26 mouse cellular contexts compared by ENCODE assay signal in the genomic region with DNA sequence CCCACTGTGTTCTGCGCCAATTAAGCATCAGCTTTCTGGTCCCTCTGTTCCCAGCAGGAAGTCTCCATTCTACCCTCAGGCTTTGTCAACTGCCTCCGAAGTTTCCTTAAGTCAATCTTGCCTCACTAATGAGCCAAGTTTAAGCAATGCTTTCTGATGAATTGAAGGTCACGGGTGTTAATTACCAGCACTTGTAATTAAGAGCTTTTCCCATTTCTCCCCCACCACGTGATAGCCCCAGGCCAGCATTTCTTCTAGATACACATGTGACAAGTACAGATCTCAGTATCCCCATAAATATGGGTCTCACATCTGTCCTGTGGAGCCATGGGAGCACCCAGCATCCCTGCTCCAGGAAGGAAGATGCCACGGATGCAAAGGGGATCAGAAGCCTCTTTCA. TPM values are rescaled to one million over a fixed set of nuclear protein-coding genes. Genes with fewer than 3 reads are reported as not detected.
A peak's percentile ranks its signal among the peaks of the same experiment; 100 is the strongest.
DNase-seq lines count a peak whose midpoint lies in the region; ATAC-seq and TF ChIP-seq lines count a peak whose summit lies in the region.
"Had no signal": no experiment of that assay in that cellular context is flagged by ENCODE, and none has a peak within 500 bp of the region (broad histone marks: within the 10 kb centered on the region; RNA-seq: fewer than 3 reads in every experiment).

No protein-coding gene starts in this region.

- TF ChIP-seq CTCF in brain, embryonic 14.5 days (IDR thresholded peaks at IDR 0.05; ENCODE audit: borderline replicate concordance, extremely low read depth, insufficient read depth, insufficient read length), result no peak

- H3K27ac ChIP-seq in forebrain, embryonic 10.5 days, result no peak overlapping the region
- H3K27ac ChIP-seq in forebrain, embryonic 13.5 days, result no peak overlapping the region
- no peak overlapping the region for H3K27ac ChIP-seq in hindbrain, embryonic 14.5 days
- H3K27ac ChIP-seq in hindbrain, embryonic 13.5 days, result no peak overlapping the region
- H3K27ac ChIP-seq: embryonic facial prominence, embryonic 12.5 days; embryonic facial prominence, embryonic 15.5 days; gastrocnemius, adult 2 months; hindbrain, embryonic 10.5 days; hindbrain, embryonic 15.5 days had no signal

- H3K27me3 ChIP-seq in forebrain, embryonic 10.5 days (ENCODE audit: poor library complexity, severe bottlenecking), result peaks cover 7% of the 10 kb centered on the region; the same call in 1 of the 2 replicates
- H3K27me3 ChIP-seq in forebrain, embryonic 13.5 days, result no peaks in the 10 kb centered on the region
- no peaks in the 10 kb centered on the region for H3K27me3 ChIP-seq in hindbrain, embryonic 14.5 days (ENCODE audit: control insufficient read depth, insufficient read depth, low read length)
- H3K27me3 ChIP-seq in hindbrain, embryonic 13.5 days, result no peaks in the 10 kb centered on the region
- H3K27me3 ChIP-seq: CH12.LX; embryonic facial prominence, embryonic 12.5 days; embryonic facial prominence, embryonic 15.5 days; hindbrain, embryonic 15.5 days; Patski had no signal

- ATAC-seq in forebrain, embryonic 13.5 days, result no peak
- no peak for ATAC-seq in hindbrain, embryonic 14.5 days (ENCODE audit: low FRiP score)
- ATAC-seq in hindbrain, embryonic 13.5 days (ENCODE audit: low FRiP score), result no peak
- ATAC-seq: forebrain, embryonic 16.5 days; Patski had no signal

- H3K4me3 ChIP-seq in forebrain, embryonic 10.5 days, result no peak overlapping the region
- no peak overlapping the region for H3K4me3 ChIP-seq in forebrain, embryonic 13.5 days
- no peak overlapping the region for H3K4me3 ChIP-seq in hindbrain, embryonic 14.5 days (replicated peaks; ENCODE audit: low read length)
- H3K4me3 ChIP-seq in hindbrain, embryonic 13.5 days, result no peak overlapping the region
- H3K4me3 ChIP-seq: embryonic facial prominence, embryonic 12.5 days; embryonic facial prominence, embryonic 15.5 days; gastrocnemius, adult 2 months; hindbrain, embryonic 10.5 days; hindbrain, embryonic 15.5 days had no signal

- H3K9me3 ChIP-seq in forebrain, embryonic 10.5 days, result peaks cover 4% of the 10 kb centered on the region; the same call in 1 of the 2 replicates
- no peaks in the 10 kb centered on the region for H3K9me3 ChIP-seq in forebrain, embryonic 13.5 days (replicated peaks)
- H3K9me3 ChIP-seq in hindbrain, embryonic 14.5 days (ENCODE audit: control insufficient read depth, low read length), result no peaks in the 10 kb centered on the region
- no peaks in the 10 kb centered on the region for H3K9me3 ChIP-seq in hindbrain, embryonic 13.5 days
- H3K9me3 ChIP-seq: embryonic facial prominence, embryonic 12.5 days; embryonic facial prominence, embryonic 15.5 days; hindbrain, embryonic 10.5 days; hindbrain, embryonic 15.5 days had no signal

- H3K4me2 ChIP-seq in forebrain, embryonic 13.5 days, result no peak overlapping the region
- H3K4me2 ChIP-seq in hindbrain, embryonic 14.5 days (replicated peaks), result no peak overlapping the region
- no peak overlapping the region for H3K4me2 ChIP-seq in hindbrain, embryonic 13.5 days
- H3K4me2 ChIP-seq: embryonic facial prominence, embryonic 12.5 days; embryonic facial prominence, embryonic 15.5 days; heart, embryonic 11.5 days; hindbrain, embryonic 15.5 days had no signal

- 41% methylated on average over 5 of the region's 5 CpGs for WGBS in forebrain, embryonic 10.5 days
- 20% methylated on average over 5 of the region's 5 CpGs for WGBS in forebrain, embryonic 13.5 days
- 50% methylated on average over 5 of the region's 5 CpGs for WGBS in hindbrain, embryonic 14.5 days
- WGBS in hindbrain, embryonic 13.5 days, result 48% methylated on average over 5 of the region's 5 CpGs

- TF ChIP-seq POLR2A in brain, embryonic 14.5 days (IDR thresholded peaks at IDR 0.05; ENCODE audit: borderline replicate concordance, extremely low read depth, insufficient read depth, insufficient read length, poor library complexity, severe bottlenecking), result no peak

- peak; percentile 40 for DNase-seq in forebrain, embryonic 10.5 days (ENCODE audit: extremely low spot score, low spot score)
- DNase-seq in hindbrain, embryonic 14.5 days (ENCODE audit: low spot score), result peak; percentile 44
- peak; percentile 82 for DNase-seq in brain, embryonic 14.5 days (ENCODE audit: low read depth)
- peak; percentile 45 for DNase-seq in retina, postnatal 1 day
- DNase-seq in B cell, adult 2 months, result no peak
- DNase-seq: adrenal gland, postnatal 10 days; adrenal gland, postnatal 36 days; cerebellum, adult 11 months; cerebellum, adult 2 months; cerebellum, adult 9-11 months; cerebellum, postnatal 25 days; gastrocnemius, adult 2 months; gastrocnemius, postnatal 14 days; heart, adult 11 months; heart, postnatal 36 days had no signal

- no peak overlapping the region for H3K9ac ChIP-seq in forebrain, embryonic 13.5 days
- H3K9ac ChIP-seq in hindbrain, embryonic 14.5 days, result no peak overlapping the region
- no peak overlapping the region for H3K9ac ChIP-seq in hindbrain, embryonic 13.5 days
- H3K9ac ChIP-seq: embryonic facial prominence, embryonic 12.5 days; embryonic facial prominence, embryonic 15.5 days; hindbrain, embryonic 15.5 days had no signal

- no peaks in the 10 kb centered on the region for H3K36me3 ChIP-seq in forebrain, embryonic 10.5 days (replicated peaks)
- H3K36me3 ChIP-seq in forebrain, embryonic 13.5 days (ENCODE audit: poor library complexity, severe bottlenecking), result no peaks in the 10 kb centered on the region
- no peaks in the 10 kb centered on the region for H3K36me3 ChIP-seq in hindbrain, embryonic 14.5 days (replicated peaks; ENCODE audit: control insufficient read depth, insufficient read depth)
- no peaks in the 10 kb centered on the region for H3K36me3 ChIP-seq in hindbrain, embryonic 13.5 days
- H3K36me3 ChIP-seq: embryonic facial prominence, embryonic 12.5 days; embryonic facial prominence, embryonic 15.5 days; G1E; hindbrain, embryonic 10.5 days; hindbrain, embryonic 15.5 days had no signal

- H3K4me1 ChIP-seq in forebrain, embryonic 10.5 days, result peaks cover 15% of the 10 kb centered on the region
- peaks cover 18% of the 10 kb centered on the region for H3K4me1 ChIP-seq in forebrain, embryonic 13.5 days
- no peaks in the 10 kb centered on the region; the same call in 1 of the 2 replicates for H3K4me1 ChIP-seq in hindbrain, embryonic 14.5 days (replicated peaks; ENCODE audit: control insufficient read depth, insufficient read depth, low read length)
- peaks cover 14% of the 10 kb centered on the region for H3K4me1 ChIP-seq in hindbrain, embryonic 13.5 days (replicated peaks)
- H3K4me1 ChIP-seq: embryonic facial prominence, embryonic 12.5 days; embryonic facial prominence, embryonic 15.5 days; hindbrain, embryonic 10.5 days had no signal

RNA-seq across cellular contexts. Expression of gene Rimbp2, which starts 20.5 kb away (rescaled TPM):
- polyA plus RNA-seq in forebrain, embryonic 10.5 days (2016; fragmentation: Nextera tagmentation; extraction: Ambion mirVana), result 0.27 and 0.70 TPM in 2 replicates
- 1.2 and 1.4 TPM in 2 replicates for polyA plus RNA-seq in forebrain, embryonic 13.5 days (2015; fragmentation: Nextera tagmentation; extraction: Ambion mirVana)
- 8.1 and 8.9 TPM in 2 replicates for polyA plus RNA-seq in hindbrain, embryonic 14.5 days (2014; fragmentation: Nextera tagmentation; extraction: Ambion mirVana)
- 4.2 and 5.1 TPM in 2 replicates for polyA plus RNA-seq in hindbrain, embryonic 13.5 days (2015; fragmentation: Nextera tagmentation; extraction: Ambion mirVana)
- polyA plus RNA-seq in brain, embryonic 14.5 days (2012; rRNA removed), result 20.9 and 32.0 TPM in 2 replicates
- polyA plus RNA-seq: G1E, Patski had no signal

Comparison
In these comparisons a context has a peak if more than half of its experiments do, and no peak if none do; other contexts are left out.
1. DNase-seq: peak in forebrain, embryonic 10.5 days (single experiment), hindbrain, embryonic 14.5 days (single experiment), brain, embryonic 14.5 days (single experiment) and retina, postnatal 1 day (single experiment); none in B cell, adult 2 months (0 of 2).